Mouse (Mus musculus): ENCODE measurements around the gene Taar8a. TPM values are rescaled to one million over a fixed set of nuclear protein-coding genes. Genes with fewer than 3 reads are reported as not detected.
"Not testable (repeated sequence)": the region's sequence is repeated elsewhere in the genome, so short reads cannot be mapped to it uniquely, and the experiment has no call there.

The Taar8a gene
- polyA plus RNA-seq (2016; fragmentation: Nextera tagmentation; extraction: Ambion mirVana) = not detected in 2 replicates

- not testable (repeated sequence) for H3K4me1 ChIP-seq (replicated peaks); H3K4me3 ChIP-seq (replicated peaks); H3K4me2 ChIP-seq; H3K9ac ChIP-seq (replicated peaks); H3K27ac ChIP-seq; H3K27me3 ChIP-seq; H3K9me3 ChIP-seq; ATAC-seq (ENCODE audit: insufficient number of reproducible peaks, insufficient read depth, low FRiP score, low TSS enrichment, low read depth); H3K36me3 ChIP-seq
- 86% methylated on average over 2 of the region's 4 CpGs for WGBS
These were observed at the start of gene Taar8a for GRCm38 (mm10) chr10:24076200-24076599. TSS of gene Taar8a (plus strand) at chr10:24076500.

GRCm38 (mm10) chr10:24026922-24027321 lies 49.4 kb upstream of the Taar8a start, which contains the start of gene Taar7d:
TSS of gene Taar7d (plus strand) at chr10:24027222.
- no peak for ATAC-seq (ENCODE audit: insufficient number of reproducible peaks, insufficient read depth, low FRiP score, low TSS enrichment, low read depth)
- Histone ChIP-seq H3K36me3 (no peaks in the 10 kb centered on the region), H3K27ac (no peak within 1 kb of the TSS), H3K9me3 (no peaks in the 10 kb centered on the region), H3K27me3 (no peaks in the 10 kb centered on the region), H3K4me3 (replicated peaks) (no peak within 1 kb of the TSS), H3K9ac (replicated peaks) (no peak within 1 kb of the TSS), H3K4me2 (no peak within 1 kb of the TSS), H3K4me1 (replicated peaks) (no peaks in the 10 kb centered on the region)

GRCm38 (mm10) chr10:24031347-24031746 lies 45.0 kb upstream of the Taar8a start:
- no peaks in the 10 kb centered on the region for H3K4me1 ChIP-seq (replicated peaks)

GRCm38 (mm10) chr10:24037314-24037713 lies 39.0 kb upstream of the Taar8a start, which contains the start of gene Taar7e:
TSS of gene Taar7e (plus strand) at chr10:24037614.
- no peak for ATAC-seq (ENCODE audit: insufficient number of reproducible peaks, insufficient read depth, low FRiP score, low TSS enrichment, low read depth)
- Histone ChIP-seq H3K4me3 (replicated peaks) (no peak within 1 kb of the TSS), H3K36me3 (no peaks in the 10 kb centered on the region), H3K4me1 (replicated peaks) (no peaks in the 10 kb centered on the region), H3K27me3 (no peaks in the 10 kb centered on the region), H3K4me2 (no peak within 1 kb of the TSS), H3K9ac (replicated peaks) (no peak within 1 kb of the TSS), H3K27ac (no peak within 1 kb of the TSS), H3K9me3 (no peaks in the 10 kb centered on the region)
- WGBS = 89% methylated on average over 2 of the region's 2 CpGs

More at GRCm38 (mm10) chr10:24031347-24031746, 45.0 kb upstream of the Taar8a start:
- Histone ChIP-seq H3K9ac (replicated peaks) (no peak overlapping the region), H3K9me3 (no peaks in the 10 kb centered on the region), H3K4me3 (replicated peaks) (no peak overlapping the region), H3K36me3 (no peaks in the 10 kb centered on the region), H3K4me2 (no peak overlapping the region), H3K27me3 (no peaks in the 10 kb centered on the region), H3K27ac (no peak overlapping the region)
- ATAC-seq (ENCODE audit: insufficient number of reproducible peaks, insufficient read depth, low FRiP score, low TSS enrichment, low read depth) = no peak

GRCm38 (mm10) chr10:24040120-24040869 lies 36.0 kb upstream of the Taar8a start:
- no peak overlapping the region for H3K4me2 ChIP-seq
- no peak for ATAC-seq (ENCODE audit: insufficient number of reproducible peaks, insufficient read depth, low FRiP score, low TSS enrichment, low read depth)
- WGBS = 64% methylated on average over 2 of the region's 2 CpGs
- H3K9me3 ChIP-seq = no peaks in the 10 kb centered on the region
- H3K27ac ChIP-seq = no peak overlapping the region
- no peak overlapping the region for H3K4me3 ChIP-seq (replicated peaks)
- no peaks in the 10 kb centered on the region for H3K4me1 ChIP-seq (replicated peaks)
- no peak overlapping the region for H3K9ac ChIP-seq (replicated peaks)
- no peaks in the 10 kb centered on the region for H3K36me3 ChIP-seq
- no peaks in the 10 kb centered on the region for H3K27me3 ChIP-seq

GRCm38 (mm10) chr10:24049210-24049609 lies 27.1 kb upstream of the Taar8a start, which contains the start of gene Taar7f:
TSS of gene Taar7f (plus strand) at chr10:24049510.
- Histone ChIP-seq H3K36me3 (no peaks in the 10 kb centered on the region), H3K27ac (no peak within 1 kb of the TSS), H3K9ac (replicated peaks) (no peak within 1 kb of the TSS), H3K4me1 (replicated peaks) (no peaks in the 10 kb centered on the region), H3K4me2 (no peak within 1 kb of the TSS), H3K9me3 (no peaks in the 10 kb centered on the region), H3K27me3 (no peaks in the 10 kb centered on the region), H3K4me3 (replicated peaks) (no peak within 1 kb of the TSS)
- no peak for ATAC-seq (ENCODE audit: insufficient number of reproducible peaks, insufficient read depth, low FRiP score, low TSS enrichment, low read depth)

- no peak overlapping the region for H3K27ac ChIP-seq
- H3K4me1 ChIP-seq (replicated peaks) = no peaks in the 10 kb centered on the region
- no peak overlapping the region for H3K9ac ChIP-seq (replicated peaks)
- H3K4me3 ChIP-seq (replicated peaks) = no peak overlapping the region
- H3K36me3 ChIP-seq = no peaks in the 10 kb centered on the region
- WGBS = 69% methylated on average over 5 of the region's 5 CpGs
- H3K4me2 ChIP-seq = no peak overlapping the region
- no peaks in the 10 kb centered on the region for H3K9me3 ChIP-seq
- ATAC-seq (ENCODE audit: insufficient number of reproducible peaks, insufficient read depth, low FRiP score, low TSS enrichment, low read depth) = no peak
- no peaks in the 10 kb centered on the region for H3K27me3 ChIP-seq
These were observed 24.3 kb upstream of the Taar8a start for GRCm38 (mm10) chr10:24052039-24052438.

- H3K4me2 ChIP-seq = no peak overlapping the region
- no peak for ATAC-seq (ENCODE audit: insufficient number of reproducible peaks, insufficient read depth, low FRiP score, low TSS enrichment, low read depth)
- H3K9ac ChIP-seq (replicated peaks) = no peak overlapping the region
- H3K27ac ChIP-seq = no peak overlapping the region
- no peak overlapping the region for H3K4me3 ChIP-seq (replicated peaks)
- H3K9me3 ChIP-seq = no peaks in the 10 kb centered on the region
- H3K36me3 ChIP-seq = no peaks in the 10 kb centered on the region
- H3K27me3 ChIP-seq = no peaks in the 10 kb centered on the region
- WGBS = 90% methylated on average over 3 of the region's 3 CpGs
- H3K4me1 ChIP-seq (replicated peaks) = no peaks in the 10 kb centered on the region
These were observed 17.3 kb upstream of the Taar8a start for GRCm38 (mm10) chr10:24058986-24059385.

- H3K27ac ChIP-seq; H3K4me1 ChIP-seq (replicated peaks); H3K9me3 ChIP-seq; ATAC-seq (ENCODE audit: insufficient number of reproducible peaks, insufficient read depth, low FRiP score, low TSS enrichment, low read depth); H3K4me3 ChIP-seq (replicated peaks); H3K27me3 ChIP-seq; H3K9ac ChIP-seq (replicated peaks); H3K36me3 ChIP-seq; H3K4me2 ChIP-seq: not testable (repeated sequence)
- 53% methylated on average over 2 of the region's 2 CpGs for WGBS
These were observed 1.5 kb upstream of the Taar8a start for GRCm38 (mm10) chr10:24074751-24075150.

GRCm38 (mm10) chr10:24080166-24080565 lies 3.9 kb downstream of the Taar8a start:
- H3K4me3 ChIP-seq (replicated peaks) = no peak overlapping the region
- no peak overlapping the region for H3K27ac ChIP-seq
- H3K4me2 ChIP-seq = no peak overlapping the region
- 44% methylated on average over 3 of the region's 3 CpGs for WGBS
- no peaks in the 10 kb centered on the region for H3K9me3 ChIP-seq
- H3K9ac ChIP-seq (replicated peaks) = no peak overlapping the region
- no peaks in the 10 kb centered on the region for H3K36me3 ChIP-seq
- no peaks in the 10 kb centered on the region for H3K27me3 ChIP-seq
- H3K4me1 ChIP-seq (replicated peaks) = no peaks in the 10 kb centered on the region
- no peak for ATAC-seq (ENCODE audit: insufficient number of reproducible peaks, insufficient read depth, low FRiP score, low TSS enrichment, low read depth)

- no peaks in the 10 kb centered on the region for H3K36me3 ChIP-seq
- 78% methylated on average over 5 of the region's 5 CpGs for WGBS
- H3K27ac ChIP-seq = no peak overlapping the region
- no peaks in the 10 kb centered on the region for H3K4me1 ChIP-seq (replicated peaks)
- H3K4me3 ChIP-seq (replicated peaks) = no peak overlapping the region
- no peak for ATAC-seq (ENCODE audit: insufficient number of reproducible peaks, insufficient read depth, low FRiP score, low TSS enrichment, low read depth)
- H3K27me3 ChIP-seq = no peaks in the 10 kb centered on the region
- H3K4me2 ChIP-seq = no peak overlapping the region
- no peaks in the 10 kb centered on the region for H3K9me3 ChIP-seq
- H3K9ac ChIP-seq (replicated peaks) = no peak overlapping the region
These were observed 9.6 kb downstream of the Taar8a start for GRCm38 (mm10) chr10:24085936-24086335.

- no peaks in the 10 kb centered on the region for H3K4me1 ChIP-seq (replicated peaks)
- no peak overlapping the region for H3K9ac ChIP-seq (replicated peaks)
- WGBS = 85% methylated on average over 5 of the region's 5 CpGs
- H3K9me3 ChIP-seq = no peaks in the 10 kb centered on the region
- no peaks in the 10 kb centered on the region for H3K27me3 ChIP-seq
- ATAC-seq (ENCODE audit: insufficient number of reproducible peaks, insufficient read depth, low FRiP score, low TSS enrichment, low read depth) = no peak
- no peak overlapping the region for H3K27ac ChIP-seq
- H3K36me3 ChIP-seq = no peaks in the 10 kb centered on the region
- H3K4me3 ChIP-seq (replicated peaks) = no peak overlapping the region
- no peak overlapping the region for H3K4me2 ChIP-seq
These were observed 10.3 kb downstream of the Taar8a start for GRCm38 (mm10) chr10:24086555-24086954.

Data from limb, embryonic 12.5 days (tissue).